Mouse (Mus musculus) embryo, embryonic 10 days (tissue): ENCODE measurements at regions not wholly inside any gene's neighbourhood (a gene's known extent, or its start where the extent isn't known, plus 50 kb on each side); places are given as distances from the start of the nearest gene placed in this dataset.

Experiments used
- DNase-seq: peaks from one replicate; pipeline ENCODE4 v3.0.0-alpha.2; 2015; ENCODE audit warnings: low spot score

- DNase-seq = peak; percentile 53
These were observed 52.1 kb upstream of the Hmcn1 start for GRCm38 (mm10) chr1:151045334-151045733.

- DNase-seq = peak; percentile 63
These were observed 53.4 kb upstream of the Hmcn1 start for GRCm38 (mm10) chr1:151046626-151047025.

GRCm38 (mm10) chr1:151049726-151050506, 56.7 kb upstream of the Hmcn1 start:
- DNase-seq = no peak

GRCm38 (mm10) chr1:151050507-151050816, 57.2 kb upstream of the Hmcn1 start:
- no peak for DNase-seq

- no peak for DNase-seq
These were observed 60.0 kb upstream of the Hmcn1 start for GRCm38 (mm10) chr1:151053268-151053667.

- no peak for DNase-seq
These were observed 62.2 kb upstream of the Hmcn1 start for GRCm38 (mm10) chr1:151055396-151055795.

- no peak for DNase-seq
These were observed 66.4 kb upstream of the Hmcn1 start for GRCm38 (mm10) chr1:151059546-151060136.

- DNase-seq = no peak
These were observed 71.9 kb upstream of the Hmcn1 start for GRCm38 (mm10) chr1:151065090-151065567.

GRCm38 (mm10) chr1:151066379-151067128, 73.3 kb upstream of the Hmcn1 start:
- peak; percentile 41 for DNase-seq

GRCm38 (mm10) chr1:151074508-151075314, 81.5 kb upstream of the Hmcn1 start:
- DNase-seq = no peak

- DNase-seq = no peak
These were observed 82.3 kb upstream of the Hmcn1 start for GRCm38 (mm10) chr1:151075541-151075940.

- peak; percentile 87 for DNase-seq
These were observed 85.8 kb upstream of the Hmcn1 start for GRCm38 (mm10) chr1:151078909-151079522.

- DNase-seq = no peak
These were observed 86.6 kb upstream of the Hmcn1 start for GRCm38 (mm10) chr1:151079614-151080360.

GRCm38 (mm10) chr1:151080510-151080980, 87.3 kb upstream of the Hmcn1 start:
- DNase-seq = no peak

GRCm38 (mm10) chr1:151082510-151083033, 89.3 kb upstream of the Hmcn1 start:
- no peak for DNase-seq

- DNase-seq = no peak
These were observed 90.6 kb upstream of the Hmcn1 start for GRCm38 (mm10) chr1:151083806-151084205.

GRCm38 (mm10) chr1:151086111-151086859, 93.0 kb upstream of the Hmcn1 start:
- DNase-seq = peak; percentile 48

GRCm38 (mm10) chr1:151087151-151087660, 94.0 kb upstream of the Hmcn1 start:
- no peak for DNase-seq

- no peak for DNase-seq
These were observed 94.4 kb upstream of the Gm47985 start for GRCm38 (mm10) chr1:151087811-151088511.
